Mouse (Mus musculus): Measurements from ENCODE around the gene Gtf2ird1. TPM values are rescaled to one million over a fixed set of nuclear protein-coding genes. Genes with fewer than 3 reads are reported as not detected.

Gtf2ird1 gene
- polyA plus RNA-seq, 1 experiment from 2014 or later = 53.9 TPM

DNA sequence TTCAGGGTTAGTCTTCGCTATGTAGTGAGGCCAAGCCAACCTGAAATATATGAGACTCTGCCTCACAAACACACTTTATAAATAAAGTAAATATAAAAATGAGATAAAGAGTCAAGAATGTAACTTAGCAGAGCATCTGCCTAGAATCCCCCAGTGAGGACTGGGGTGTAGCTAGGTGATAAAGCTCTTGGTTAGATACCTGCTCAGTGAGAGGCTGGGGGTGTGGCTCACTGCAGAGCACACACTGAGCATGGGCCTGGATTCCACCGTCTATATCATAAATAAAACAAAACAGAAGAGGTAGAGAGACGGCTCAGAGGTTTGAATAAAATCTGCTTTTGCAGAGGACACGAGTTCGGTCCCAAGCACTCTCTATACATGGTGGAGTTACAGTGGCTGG is 7.7 kb upstream of the Gtf2ird1 start:
- peaks cover 0 to 2% of the 10 kb centered on the region in 2 experiments; a peak in 2 of 4 replicates for H3K4me1 ChIP-seq (ENCODE audit: control insufficient read depth in 2 of 2, insufficient read depth in 2 of 2, low read length in 2 of 2)
- no peaks in the 10 kb centered on the region for H3K27me3 ChIP-seq (ENCODE audit: control insufficient read depth, insufficient read depth, low read length)
- WGBS = 84% methylated on average over 5 of the region's 5 CpGs
- no peak overlapping the region for H3K9ac ChIP-seq (ENCODE audit: low read length)
- no peaks in the 10 kb centered on the region for H3K36me3 ChIP-seq (ENCODE audit: control insufficient read depth, insufficient read depth, low read length)
- no peak for ATAC-seq (ENCODE audit: insufficient number of reproducible peaks, insufficient read depth, low FRiP score, low read depth)
- H3K4me2 ChIP-seq (ENCODE audit: low read length) = no peak overlapping the region
- no peaks in the 10 kb centered on the region for H3K9me3 ChIP-seq (ENCODE audit: control insufficient read depth, low read length)
- H3K27ac ChIP-seq (replicated peaks in 1 of 2; ENCODE audit: control insufficient read depth in 1 of 2, insufficient read depth in 1 of 2, low read depth in 2 of 2, low read length in 2 of 2) = no peak overlapping the region
- no peak overlapping the region for H3K4me3 ChIP-seq (ENCODE audit: control insufficient read depth in 1 of 2, insufficient read depth in 1 of 2, low read depth in 1 of 2, low read length in 2 of 2)

DNA sequence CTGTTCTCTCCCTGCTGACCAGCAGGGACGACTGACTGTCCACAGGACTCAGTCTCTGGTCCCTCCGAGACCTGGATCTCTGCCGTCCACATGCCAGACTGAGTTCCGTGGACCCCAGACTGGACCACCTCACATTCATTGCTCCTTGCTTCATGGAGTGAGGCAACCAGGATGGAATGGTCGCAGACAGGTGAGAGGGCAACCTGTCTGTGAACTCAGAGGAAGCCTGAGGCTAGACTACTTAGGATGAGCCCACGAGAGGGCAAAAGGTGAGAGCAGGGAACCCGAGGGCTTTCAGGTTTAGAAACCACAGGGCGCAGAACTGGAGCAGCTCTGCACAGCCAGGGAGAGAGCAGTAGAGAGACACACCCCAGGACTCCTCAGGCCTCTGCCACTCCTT is 6.2 kb upstream of the Gtf2ird1 start:
- Histone ChIP-seq H3K4me2 (ENCODE audit: low read length) (no peak overlapping the region), H3K9ac (ENCODE audit: low read length) (no peak overlapping the region), H3K4me1 (ENCODE audit: control insufficient read depth in 2 of 2, insufficient read depth in 2 of 2, low read length in 2 of 2) (no peaks in the 10 kb centered on the region; a peak in 1 of 4 replicates), H3K27me3 (ENCODE audit: control insufficient read depth, insufficient read depth, low read length) (no peaks in the 10 kb centered on the region), H3K27ac (replicated peaks in 1 of 2; ENCODE audit: control insufficient read depth in 1 of 2, insufficient read depth in 1 of 2, low read depth in 2 of 2, low read length in 2 of 2) (no peak overlapping the region), H3K36me3 (ENCODE audit: control insufficient read depth, insufficient read depth, low read length) (no peaks in the 10 kb centered on the region), H3K9me3 (ENCODE audit: control insufficient read depth, low read length) (no peaks in the 10 kb centered on the region), H3K4me3 (ENCODE audit: control insufficient read depth in 1 of 2, insufficient read depth in 1 of 2, low read depth in 1 of 2, low read length in 2 of 2) (no peak overlapping the region)
- ATAC-seq (ENCODE audit: insufficient number of reproducible peaks, insufficient read depth, low FRiP score, low read depth) = no peak
- 79% methylated on average over 8 of the region's 8 CpGs for WGBS

DNA sequence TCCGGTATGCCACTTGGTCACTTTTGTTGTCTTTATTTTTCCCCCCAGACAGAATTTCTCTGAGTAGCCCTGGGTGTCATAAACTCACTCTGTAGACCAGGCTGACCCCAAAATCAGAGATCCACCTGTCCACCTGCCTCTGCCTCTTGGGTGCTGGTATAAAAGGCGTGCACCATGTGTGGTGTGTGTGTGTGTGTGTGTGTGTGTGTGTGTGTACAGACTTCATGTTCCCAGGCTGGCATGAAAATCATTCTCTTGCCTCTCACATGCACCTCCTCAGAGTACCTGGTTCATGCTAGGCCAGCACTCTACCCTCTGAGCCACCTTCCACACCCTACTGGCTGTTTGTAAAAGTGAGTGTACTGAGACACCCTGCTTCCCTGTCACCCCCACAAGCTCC is 5.8 kb upstream of the Gtf2ird1 start:
- no peaks in the 10 kb centered on the region for H3K9me3 ChIP-seq (ENCODE audit: control insufficient read depth, low read length)
- 83% methylated on average over 2 of the region's 2 CpGs for WGBS
- no peak overlapping the region for H3K27ac ChIP-seq (replicated peaks in 1 of 2; ENCODE audit: control insufficient read depth in 1 of 2, insufficient read depth in 1 of 2, low read depth in 2 of 2, low read length in 2 of 2)
- no peaks in the 10 kb centered on the region for H3K36me3 ChIP-seq (ENCODE audit: control insufficient read depth, insufficient read depth, low read length)
- H3K4me1 ChIP-seq (ENCODE audit: control insufficient read depth in 2 of 2, insufficient read depth in 2 of 2, low read length in 2 of 2) = no peaks in the 10 kb centered on the region; a peak in 1 of 4 replicates
- no peak for ATAC-seq (ENCODE audit: insufficient number of reproducible peaks, insufficient read depth, low FRiP score, low read depth)
- no peaks in the 10 kb centered on the region for H3K27me3 ChIP-seq (ENCODE audit: control insufficient read depth, insufficient read depth, low read length)
- H3K4me2 ChIP-seq (ENCODE audit: low read length) = no peak overlapping the region
- no peak overlapping the region for H3K4me3 ChIP-seq (ENCODE audit: control insufficient read depth in 1 of 2, insufficient read depth in 1 of 2, low read depth in 1 of 2, low read length in 2 of 2)
- H3K9ac ChIP-seq (ENCODE audit: low read length) = no peak overlapping the region

DNA sequence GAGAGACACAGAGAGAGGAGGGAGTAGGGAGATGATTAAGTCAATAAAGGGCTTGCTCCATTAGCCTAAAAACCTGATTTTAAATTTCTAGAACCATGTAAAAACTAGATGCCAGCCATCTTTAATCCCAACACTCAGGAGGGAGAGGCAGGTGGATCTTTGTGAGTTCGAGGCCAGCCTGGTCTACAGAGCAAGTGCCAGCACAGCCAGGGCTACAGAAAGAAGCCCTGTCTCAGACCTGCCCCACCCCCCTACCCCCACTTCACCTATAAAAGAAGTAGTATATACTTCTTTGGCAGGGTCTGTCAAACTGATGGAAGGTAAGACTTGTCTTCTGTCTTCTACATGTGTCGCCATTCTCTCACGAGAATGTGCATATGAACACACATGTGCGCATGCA is 4.0 kb upstream of the Gtf2ird1 start:
- no peaks in the 10 kb centered on the region for H3K9me3 ChIP-seq (ENCODE audit: control insufficient read depth, low read length)
- H3K27ac ChIP-seq (replicated peaks in 1 of 2; ENCODE audit: control insufficient read depth in 1 of 2, insufficient read depth in 1 of 2, low read depth in 2 of 2, low read length in 2 of 2) = no peak overlapping the region
- H3K9ac ChIP-seq (ENCODE audit: low read length) = no peak overlapping the region
- ATAC-seq (ENCODE audit: insufficient number of reproducible peaks, insufficient read depth, low FRiP score, low read depth) = no peak
- H3K27me3 ChIP-seq (ENCODE audit: control insufficient read depth, insufficient read depth, low read length) = no peaks in the 10 kb centered on the region
- H3K4me3 ChIP-seq (ENCODE audit: control insufficient read depth in 1 of 2, insufficient read depth in 1 of 2, low read depth in 1 of 2, low read length in 2 of 2) = no peak overlapping the region
- 92% methylated on average over 4 of the region's 4 CpGs for WGBS
- no peak overlapping the region for H3K4me2 ChIP-seq (ENCODE audit: low read length)
- no peaks in the 10 kb centered on the region for H3K36me3 ChIP-seq (ENCODE audit: control insufficient read depth, insufficient read depth, low read length)
- no peaks in the 10 kb centered on the region for H3K4me1 ChIP-seq (ENCODE audit: control insufficient read depth in 2 of 2, insufficient read depth in 2 of 2, low read length in 2 of 2)

DNA sequence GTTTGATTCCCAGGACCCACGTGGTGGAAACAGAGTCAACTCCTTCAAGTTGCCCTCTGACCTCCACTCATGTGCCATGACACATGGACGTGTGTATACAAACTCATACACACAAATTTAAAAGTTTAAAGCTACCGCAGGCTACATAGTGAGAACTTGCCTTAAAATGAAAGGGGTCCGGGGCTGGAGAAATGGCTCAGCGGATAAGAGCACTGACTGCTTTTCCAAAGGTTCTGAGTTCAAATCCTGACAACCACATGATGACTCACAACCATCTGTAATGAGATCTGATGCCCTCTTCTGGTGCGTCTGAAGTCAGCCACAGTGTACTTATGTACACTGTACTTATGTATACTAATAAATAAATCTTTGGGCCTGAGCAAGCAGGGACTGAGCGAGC is 2.6 kb upstream of the Gtf2ird1 start:
- Histone ChIP-seq H3K4me2 (ENCODE audit: low read length) (no peak overlapping the region), H3K36me3 (ENCODE audit: control insufficient read depth, insufficient read depth, low read length) (no peaks in the 10 kb centered on the region), H3K9ac (ENCODE audit: low read length) (no peak overlapping the region), H3K9me3 (ENCODE audit: control insufficient read depth, low read length) (no peaks in the 10 kb centered on the region), H3K27ac (replicated peaks in 1 of 2; ENCODE audit: control insufficient read depth in 1 of 2, insufficient read depth in 1 of 2, low read depth in 2 of 2, low read length in 2 of 2) (no peak overlapping the region), H3K4me3 (ENCODE audit: control insufficient read depth in 1 of 2, insufficient read depth in 1 of 2, low read depth in 1 of 2, low read length in 2 of 2) (no peak overlapping the region), H3K27me3 (ENCODE audit: control insufficient read depth, insufficient read depth, low read length) (no peaks in the 10 kb centered on the region), H3K4me1 (ENCODE audit: control insufficient read depth in 2 of 2, insufficient read depth in 2 of 2, low read length in 2 of 2) (peaks cover 10 to 12% of the 10 kb centered on the region in 2 experiments)
- ATAC-seq (ENCODE audit: insufficient number of reproducible peaks, insufficient read depth, low FRiP score, low read depth) = no peak
- WGBS = 88% methylated on average over 7 of the region's 7 CpGs

DNA sequence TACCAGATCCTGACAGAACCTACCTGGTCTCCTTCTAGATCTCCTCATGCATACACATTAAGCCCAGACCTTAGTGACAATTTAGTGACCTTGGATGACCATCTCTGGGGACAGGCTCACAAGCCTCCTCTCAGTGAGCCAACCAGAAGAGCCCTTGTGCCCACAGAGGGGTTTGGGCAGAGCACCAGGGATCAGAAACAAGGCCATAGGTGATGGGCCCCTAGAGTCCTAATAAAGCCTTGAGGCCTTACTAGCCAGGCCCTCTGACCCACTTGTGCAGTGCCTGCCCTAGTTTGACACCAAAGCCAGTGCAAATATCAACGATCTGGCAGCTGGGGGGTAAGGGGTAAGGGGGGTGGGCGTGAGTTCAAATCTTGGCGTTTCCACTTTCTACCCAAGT is 1.9 kb upstream of the Gtf2ird1 start:
- no peak overlapping the region for H3K27ac ChIP-seq (replicated peaks in 1 of 2; ENCODE audit: control insufficient read depth in 1 of 2, insufficient read depth in 1 of 2, low read depth in 2 of 2, low read length in 2 of 2)
- no peak for ATAC-seq (ENCODE audit: insufficient number of reproducible peaks, insufficient read depth, low FRiP score, low read depth)
- WGBS = 81% methylated on average over 3 of the region's 3 CpGs
- no peak overlapping the region for H3K4me2 ChIP-seq (ENCODE audit: low read length)
- H3K9me3 ChIP-seq (ENCODE audit: control insufficient read depth, low read length) = no peaks in the 10 kb centered on the region
- H3K36me3 ChIP-seq (ENCODE audit: control insufficient read depth, insufficient read depth, low read length) = no peaks in the 10 kb centered on the region
- no peaks in the 10 kb centered on the region for H3K27me3 ChIP-seq (ENCODE audit: control insufficient read depth, insufficient read depth, low read length)
- no peak overlapping the region for H3K9ac ChIP-seq (ENCODE audit: low read length)
- no peak overlapping the region for H3K4me3 ChIP-seq (ENCODE audit: control insufficient read depth in 1 of 2, insufficient read depth in 1 of 2, low read depth in 1 of 2, low read length in 2 of 2)
- peaks cover 10 to 18% of the 10 kb centered on the region in 2 experiments for H3K4me1 ChIP-seq (ENCODE audit: control insufficient read depth in 2 of 2, insufficient read depth in 2 of 2, low read length in 2 of 2)

DNA sequence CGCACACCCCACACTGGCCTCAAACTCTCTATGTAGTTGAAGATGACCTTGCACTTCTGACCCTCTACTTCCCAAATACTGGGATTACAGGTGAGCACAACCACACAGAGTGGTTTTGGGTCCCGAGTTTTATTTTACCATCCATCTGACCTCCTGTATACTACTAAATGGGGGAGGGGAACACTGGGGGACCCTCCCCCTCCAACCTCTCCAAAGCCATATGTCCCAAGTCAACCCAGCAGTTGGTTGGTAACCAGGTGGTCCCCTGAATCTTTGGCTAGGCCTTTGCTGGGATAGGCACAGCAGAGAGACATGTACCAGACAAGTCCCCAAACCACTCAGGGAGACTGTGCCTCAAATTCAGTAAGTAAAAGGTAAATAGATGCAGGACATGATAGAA is 855 bp upstream of the Gtf2ird1 start:
- 85% methylated on average over 2 of the region's 2 CpGs for WGBS
- H3K9ac ChIP-seq (ENCODE audit: low read length) = no peak overlapping the region
- no peak overlapping the region for H3K4me3 ChIP-seq (ENCODE audit: control insufficient read depth in 1 of 2, insufficient read depth in 1 of 2, low read depth in 1 of 2, low read length in 2 of 2)
- no peak overlapping the region for H3K27ac ChIP-seq (replicated peaks in 1 of 2; ENCODE audit: control insufficient read depth in 1 of 2, insufficient read depth in 1 of 2, low read depth in 2 of 2, low read length in 2 of 2)
- H3K36me3 ChIP-seq (ENCODE audit: control insufficient read depth, insufficient read depth, low read length) = peaks cover under 1% of the 10 kb centered on the region; the same call in 1 of the 2 replicates
- no peaks in the 10 kb centered on the region for H3K9me3 ChIP-seq (ENCODE audit: control insufficient read depth, low read length)
- no peak overlapping the region for H3K4me2 ChIP-seq (ENCODE audit: low read length)
- H3K4me1 ChIP-seq (ENCODE audit: control insufficient read depth in 2 of 2, insufficient read depth in 2 of 2, low read length in 2 of 2) = peaks cover 10 to 23% of the 10 kb centered on the region in 2 experiments
- no peak for ATAC-seq (ENCODE audit: insufficient number of reproducible peaks, insufficient read depth, low FRiP score, low read depth)
- H3K27me3 ChIP-seq (ENCODE audit: control insufficient read depth, insufficient read depth, low read length) = no peaks in the 10 kb centered on the region

DNA sequence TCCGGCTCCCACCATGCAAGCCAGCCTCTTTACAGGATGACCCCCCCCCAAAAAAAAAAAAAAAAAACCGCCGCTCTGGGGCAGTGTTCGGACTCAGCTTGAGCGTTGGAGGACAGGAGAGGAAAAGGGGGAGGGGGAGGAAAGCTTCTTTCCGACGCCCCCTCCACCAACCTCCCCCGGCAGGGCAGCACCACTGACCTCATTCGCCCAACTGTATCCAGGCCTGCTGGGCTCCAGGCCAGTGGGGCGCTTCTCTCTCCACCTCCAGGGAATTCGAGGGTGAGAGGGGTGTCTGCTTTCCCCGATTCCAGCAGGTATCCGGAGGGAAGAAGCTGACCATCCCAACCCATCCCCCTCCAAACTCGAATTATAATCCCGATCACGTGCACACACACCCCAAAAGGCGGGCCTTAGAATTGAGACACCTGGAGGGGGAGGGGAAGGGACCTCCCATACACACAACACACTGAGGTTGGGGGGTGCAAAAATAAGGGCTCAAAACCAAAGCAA is 547 bp downstream of the Gtf2ird1 start:
- H3K27ac ChIP-seq (replicated peaks in 1 of 2; ENCODE audit: control insufficient read depth in 1 of 2, insufficient read depth in 1 of 2, low read depth in 2 of 2, low read length in 2 of 2) = peak overlapping the region; percentile 78 to 89
- peaks cover 10 to 23% of the 10 kb centered on the region in 2 experiments for H3K4me1 ChIP-seq (ENCODE audit: control insufficient read depth in 2 of 2, insufficient read depth in 2 of 2, low read length in 2 of 2)
- H3K9ac ChIP-seq (ENCODE audit: low read length) = peak overlapping the region; percentile 93
- H3K4me3 ChIP-seq (ENCODE audit: control insufficient read depth in 1 of 2, insufficient read depth in 1 of 2, low read depth in 1 of 2, low read length in 2 of 2) = peak overlapping the region; percentile 70 to 91
- H3K4me2 ChIP-seq (ENCODE audit: low read length) = peak overlapping the region; percentile 84
- no peaks in the 10 kb centered on the region for H3K27me3 ChIP-seq (ENCODE audit: control insufficient read depth, insufficient read depth, low read length)
- peak; percentile 44; the same call in 1 of the 2 replicates for ATAC-seq (ENCODE audit: insufficient number of reproducible peaks, insufficient read depth, low FRiP score, low read depth)
- under 1% methylated on average over 17 of the region's 17 CpGs for WGBS
- H3K9me3 ChIP-seq (ENCODE audit: control insufficient read depth, low read length) = no peaks in the 10 kb centered on the region
- H3K36me3 ChIP-seq (ENCODE audit: control insufficient read depth, insufficient read depth, low read length) = peaks cover 10% of the 10 kb centered on the region; the same call in 1 of the 2 replicates

Data from heart, embryonic 14.5 days (tissue).